Mouse (Mus musculus) heart, postnatal 0 days (tissue): ENCODE results near the gene Itpk1. TPM values are rescaled to one million over a fixed set of nuclear protein-coding genes. Genes with fewer than 3 reads are reported as not detected.
"Not testable (repeated sequence)": the region's sequence is repeated elsewhere in the genome, so short reads cannot be mapped to it uniquely, and the experiment has no call there.

Experiments
- ATAC-seq: fragments of 200-750 bp; cut with Nextera tagmentation; 2 replicates; pipeline ENCODE4 v1.8.0; 2017; ENCODE audit warnings: low read depth, moderate number of reproducible peaks, moderate library complexity; ENCODE audit not compliant: insufficient read depth
- DNase-seq: peaks from one replicate; pipeline ENCODE4 v3.0.0-alpha.2; 2016; ENCODE audit warnings: low spot score
- H3K27ac ChIP-seq: fragments of 300-500 bp; sonication (generic); 2 replicates; pipeline ENCODE4 v1.5.1; 2014; ENCODE audit warnings: low read depth, mild to moderate bottlenecking
- H3K27me3 ChIP-seq: fragments of 300-500 bp; sonication (generic); 2 replicates; pipeline ENCODE4 v1.6.1; 2014; ENCODE audit warnings: low read length, mixed read lengths; ENCODE audit not compliant: control insufficient read depth, insufficient read depth
- H3K36me3 ChIP-seq: fragments of 300-500 bp; sonication (generic); replicated peaks from 2 replicates; pipeline ENCODE4 v1.6.1; 2014; ENCODE audit warnings: low read length, mixed read lengths; ENCODE audit not compliant: control insufficient read depth, insufficient read depth
- H3K4me1 ChIP-seq: fragments of 300-500 bp; sonication (generic); 2 replicates; pipeline ENCODE4 v1.6.1; 2014; ENCODE audit warnings: antibody characterized with exemption; ENCODE audit not compliant: control insufficient read depth, insufficient read depth
- H3K4me2 ChIP-seq: fragments of 300-500 bp; sonication (generic); 2 replicates; pipeline ENCODE4 v1.6.1; 2014; ENCODE audit warnings: low read depth, mild to moderate bottlenecking, low read length, moderate library complexity
- H3K4me3 ChIP-seq: fragments of 300-500 bp; sonication (generic); 2 replicates; pipeline ENCODE4 v1.5.1; 2014; ENCODE audit warnings: low read depth, low read length
- H3K9ac ChIP-seq: fragments of 300-500 bp; sonication (generic); replicated peaks from 2 replicates; pipeline ENCODE4 v1.6.1; 2014; ENCODE audit warnings: low read depth, low read length, mixed read lengths
- H3K9me3 ChIP-seq: fragments of 300-500 bp; sonication (generic); replicated peaks from 2 replicates; pipeline ENCODE4 v1.6.1; 2016; ENCODE audit warnings: low read length; ENCODE audit not compliant: control insufficient read depth
- CTCF ChIP-seq: IDR thresholded peaks from 2 replicates; pipeline ENCODE4 v1.5.1; 2016; ENCODE audit warnings: antibody characterized with exemption, control low read depth, low read depth
- EP300 ChIP-seq: IDR thresholded peaks from 2 replicates; pipeline ENCODE4 v1.6.1; 2016; ENCODE audit warnings: antibody characterized with exemption, low read depth
- WGBS: fragments of 180-500 bp; shearing (Covaris S2); extraction: QIAGEN DNeasy Blood & Tissue Kit; methylation state at CpG from one replicate; pipeline ENCODE4 v1.1.7; 2014; 5-methylcytosine and 5-hydroxymethylcytosine counted together
- polyA plus RNA-seq: library from polyadenylated mRNA; unstranded; fragments of >200 nt; fragmentation: Nextera tagmentation; extraction: Ambion mirVana; gene quantifications from 2 replicates; pipeline ENCODE4 v1.2.1, GENCODE M21; 2015
- total RNA-seq: library from RNA; depleted of rRNA; stranded (reverse); fragments of >200 nt; gene quantifications from 2 replicates; pipeline ENCODE4 v1.2.3, GENCODE M21; 2014; ENCODE audit warnings: low replicate concordance

Itpk1 gene
- total and polyA plus RNA-seq, 2 experiments from 2014 or later: 2.6 to 9.4 TPM

DNA sequence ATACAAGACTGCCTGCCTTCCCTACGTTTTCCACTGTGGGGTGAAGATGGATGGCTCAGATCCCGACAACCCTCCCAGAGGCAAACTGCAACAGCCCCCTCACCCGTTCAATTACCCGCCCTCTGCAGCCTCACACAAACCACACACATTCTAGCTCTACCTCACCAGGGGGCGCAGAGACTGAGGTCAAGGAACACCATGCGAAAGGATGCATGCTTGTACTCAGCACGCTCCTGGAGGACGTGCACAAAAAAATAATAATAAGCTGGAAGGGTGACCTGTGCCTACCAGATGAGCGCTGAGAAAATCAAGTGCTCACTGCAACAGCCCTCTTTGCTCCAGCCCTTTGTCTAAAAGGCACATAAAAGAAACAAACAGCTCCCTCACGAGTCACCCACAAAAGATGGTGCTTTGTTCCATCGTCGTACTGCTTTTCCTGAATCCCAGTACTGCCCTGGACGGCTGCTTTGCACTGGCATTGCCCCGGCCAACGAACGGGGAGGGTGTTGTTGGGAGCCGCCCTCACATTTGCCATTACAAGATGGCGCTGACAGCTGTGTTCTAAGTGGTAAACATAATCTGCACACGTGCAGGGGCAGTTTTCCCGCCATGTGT lies 70.2 kb downstream of the Itpk1 start:
- ATAC-seq: no peak
- H3K4me2 ChIP-seq: no peak overlapping the region
- WGBS: 78% methylated on average over 18 of the region's 20 CpGs

DNA sequence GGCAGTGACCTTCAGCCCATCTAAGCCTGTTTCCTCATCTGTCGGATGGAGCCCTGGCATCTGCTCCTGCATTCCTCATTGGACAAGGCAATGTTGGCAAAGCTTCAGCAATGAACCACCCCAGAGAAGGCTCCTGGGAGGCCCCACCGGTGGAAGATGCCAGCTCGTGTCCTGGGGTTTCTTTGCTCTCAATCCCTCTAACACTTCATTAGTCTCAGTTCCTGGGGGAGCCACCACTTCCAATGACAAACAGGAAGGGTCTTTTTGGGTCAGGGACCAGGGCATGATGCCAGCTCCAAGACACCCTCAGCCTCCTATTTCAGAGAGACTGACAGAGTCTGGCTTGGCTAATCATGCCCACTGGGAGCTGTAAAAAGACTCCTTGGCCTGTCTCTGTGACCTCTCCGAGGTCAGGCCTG lies 71.6 kb downstream of the Itpk1 start:
- H3K9ac ChIP-seq: no peak overlapping the region
- H3K27me3 ChIP-seq: no peaks in the 10 kb centered on the region
- H3K9me3 ChIP-seq: no peaks in the 10 kb centered on the region
- WGBS: 33% methylated on average over 4 of the region's 4 CpGs
- no peaks in the 10 kb centered on the region for H3K4me1 ChIP-seq
- H3K36me3 ChIP-seq: no peaks in the 10 kb centered on the region
- H3K27ac ChIP-seq: no peak overlapping the region
- ATAC-seq: 0 out of 2 replicates have a peak, but pooled peaks have one; percentile 53
- no peak for TF ChIP-seq EP300
- TF ChIP-seq CTCF: no peak
- no peak for DNase-seq
- no peak overlapping the region for H3K4me3 ChIP-seq
- H3K4me2 ChIP-seq: no peak overlapping the region

More for the DNA sequence above, 70.2 kb downstream of the Itpk1 start:
- H3K9me3 ChIP-seq: no peaks in the 10 kb centered on the region
- no peak overlapping the region for H3K27ac ChIP-seq
- no peak overlapping the region for H3K9ac ChIP-seq
- DNase-seq: no peak
- H3K4me1 ChIP-seq: no peaks in the 10 kb centered on the region
- H3K36me3 ChIP-seq: no peaks in the 10 kb centered on the region
- no peak overlapping the region for H3K4me3 ChIP-seq
- H3K27me3 ChIP-seq: no peaks in the 10 kb centered on the region
- no peak for TF ChIP-seq EP300
- TF ChIP-seq CTCF: no peak

DNA sequence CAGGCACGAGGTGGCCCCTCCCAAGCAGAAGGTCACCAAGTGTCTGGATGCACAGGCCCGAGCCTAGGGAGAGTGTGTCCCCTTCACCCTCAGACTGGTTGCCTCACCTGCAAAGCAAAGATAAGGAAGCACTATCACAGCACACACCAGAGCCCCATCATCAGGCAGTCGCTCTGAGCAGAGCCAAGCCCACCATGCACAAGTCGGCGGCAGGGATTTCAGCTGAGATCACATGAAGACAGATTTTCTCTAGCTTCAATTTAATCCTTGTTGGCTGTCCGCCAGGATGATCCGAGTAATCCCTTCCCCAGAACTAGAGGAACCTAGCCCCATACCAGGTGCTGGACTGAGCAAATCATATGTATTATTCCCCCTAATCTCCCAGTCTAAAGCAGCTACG lies 73.0 kb downstream of the Itpk1 start:
- Histone ChIP-seq H3K4me2 (no peak overlapping the region), H3K27me3 (no peaks in the 10 kb centered on the region), H3K4me1 (no peaks in the 10 kb centered on the region), H3K36me3 (no peaks in the 10 kb centered on the region), H3K9me3 (no peaks in the 10 kb centered on the region), H3K9ac (no peak overlapping the region), H3K4me3 (no peak overlapping the region), H3K27ac (no peak overlapping the region)
- ATAC-seq: no peak
- 60% methylated on average over 8 of the region's 8 CpGs for WGBS
- DNase-seq: no peak
- TF ChIP-seq CTCF: no peak
- no peak for TF ChIP-seq EP300

DNA sequence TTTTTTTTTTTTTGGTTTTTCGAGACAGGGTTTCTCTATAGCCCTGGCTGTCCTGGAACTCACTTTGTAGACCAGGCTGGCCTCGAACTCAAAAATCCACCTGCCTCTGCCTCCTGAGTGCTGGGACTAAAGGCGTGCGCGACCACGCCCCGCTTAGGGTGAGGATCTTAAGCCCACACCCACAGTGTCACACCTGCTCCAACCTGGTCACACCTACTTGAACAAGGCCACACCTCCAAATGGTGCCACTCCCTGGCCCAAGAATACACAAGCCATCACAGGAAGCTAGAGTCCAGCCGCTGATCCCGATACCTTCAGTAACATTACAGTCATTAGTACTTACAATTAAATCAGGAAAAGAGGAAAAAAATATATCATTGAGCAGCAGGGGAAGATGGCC lies 74.3 kb downstream of the Itpk1 start:
- not testable (repeated sequence) for H3K9me3 ChIP-seq, H3K4me3 ChIP-seq, DNase-seq, H3K27ac ChIP-seq, ATAC-seq, H3K4me2 ChIP-seq, H3K9ac ChIP-seq, H3K27me3 ChIP-seq, H3K4me1 ChIP-seq, H3K36me3 ChIP-seq
- 89% methylated on average over 9 of the region's 9 CpGs for WGBS

DNA sequence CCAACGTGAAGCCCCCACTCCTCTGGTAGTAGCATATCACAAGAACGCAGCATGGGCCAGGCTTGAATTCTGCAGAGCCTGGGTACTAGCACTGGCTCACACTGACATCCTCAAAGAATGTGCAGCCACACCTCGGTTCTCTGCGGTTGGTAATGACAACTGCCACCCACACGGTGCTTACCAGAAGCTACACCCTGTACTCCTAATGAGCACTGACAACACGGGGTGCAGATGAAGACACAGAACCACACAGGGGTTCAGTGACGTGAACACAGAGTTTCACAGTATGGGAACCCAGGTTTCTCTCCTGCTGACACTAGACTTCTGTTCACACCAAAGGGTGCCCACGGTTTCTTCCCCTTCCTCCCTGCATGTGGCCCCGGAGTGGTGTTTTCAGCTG lies 76.5 kb downstream of the Itpk1 start:
- TF ChIP-seq CTCF: no peak
- no peak for TF ChIP-seq EP300
- Histone ChIP-seq H3K9me3 (no peaks in the 10 kb centered on the region), H3K27me3 (no peaks in the 10 kb centered on the region), H3K9ac (no peak overlapping the region), H3K4me2 (no peak overlapping the region), H3K4me1 (no peaks in the 10 kb centered on the region), H3K36me3 (no peaks in the 10 kb centered on the region), H3K4me3 (no peak overlapping the region), H3K27ac (no peak overlapping the region)
- WGBS: 70% methylated on average over 9 of the region's 9 CpGs
- no peak for ATAC-seq
- DNase-seq: no peak

DNA sequence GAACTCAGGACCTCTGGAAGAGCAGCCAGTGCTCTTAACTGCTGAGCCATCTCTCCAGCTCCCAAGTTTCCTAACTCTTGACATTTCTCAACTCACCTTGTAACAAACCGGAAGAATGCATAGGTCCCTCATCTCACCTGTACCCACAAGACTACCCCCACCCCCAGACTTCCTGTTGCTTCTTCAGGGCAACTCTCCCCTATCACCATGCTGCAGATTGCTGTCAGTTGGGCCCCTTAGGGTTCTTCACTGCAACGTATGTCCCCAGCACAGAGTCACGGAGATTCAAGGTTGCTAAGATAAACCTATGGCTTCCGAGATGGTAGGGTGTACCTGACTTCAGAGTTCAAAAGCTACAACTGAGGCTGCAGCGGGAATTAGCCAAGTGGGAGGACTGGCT lies 77.2 kb downstream of the Itpk1 start:
- DNase-seq (no peak), ATAC-seq (no peak)
- WGBS: 85% methylated on average over 5 of the region's 5 CpGs
- Histone ChIP-seq H3K27ac (no peak overlapping the region), H3K4me2 (no peak overlapping the region), H3K9me3 (no peaks in the 10 kb centered on the region), H3K36me3 (no peaks in the 10 kb centered on the region), H3K4me1 (no peaks in the 10 kb centered on the region), H3K4me3 (no peak overlapping the region), H3K27me3 (no peaks in the 10 kb centered on the region), H3K9ac (no peak overlapping the region)
- TF ChIP-seq EP300: no peak
- TF ChIP-seq CTCF: no peak
